Mouse (Mus musculus) ES-E14 (cell line): ENCODE results near the gene Krt28.

Experiments used
- CHD2 ChIP-seq: IDR thresholded peaks from 2 replicates; pipeline ENCODE4 v1.6.1; 2014; ENCODE audit warnings: mild to moderate bottlenecking, low read depth, low read length, inconsistent platforms
- HCFC1 ChIP-seq: IDR thresholded peaks from 2 replicates; pipeline ENCODE4 v1.6.1; 2012; ENCODE audit warnings: low read length, inconsistent platforms, borderline replicate concordance; ENCODE audit not compliant: insufficient read depth
- MAFK ChIP-seq: IDR thresholded peaks from 2 replicates; pipeline ENCODE4 v1.6.1; 2014; ENCODE audit warnings: mild to moderate bottlenecking, low read depth, low read length, inconsistent platforms; ENCODE audit not compliant: insufficient read depth
- ZC3H11A ChIP-seq: IDR thresholded peaks from 2 replicates; pipeline ENCODE4 v1.6.1; 2012; ENCODE audit warnings: low read depth, mild to moderate bottlenecking, inconsistent platforms, low read length, borderline replicate concordance
- ZNF384 ChIP-seq: IDR thresholded peaks from 2 replicates; pipeline ENCODE4 v1.6.1; 2012; ENCODE audit warnings: low read depth, low read length, inconsistent platforms

GRCm38 (mm10) chr11:99337866-99338265 is 36.8 kb downstream of the Krt28 start, which contains the start of gene Krt26:
- no peak for TF ChIP-seq MAFK
- TF ChIP-seq ZC3H11A = no peak
- TF ChIP-seq CHD2 = no peak
- TF ChIP-seq HCFC1 = no peak
- TF ChIP-seq ZNF384 = no peak
